Mouse (Mus musculus) adrenal gland, adult 2 months (tissue): ENCODE measurements around the gene Alx3. TPM values are rescaled to one million over a fixed set of nuclear protein-coding genes. Genes with fewer than 3 reads are reported as not detected.
A peak's percentile ranks its signal among the peaks of the same experiment; 100 is the strongest.
"Not testable (repeated sequence)": the region's sequence is repeated elsewhere in the genome, so short reads cannot be mapped to it uniquely, and the experiment has no call there.

Source experiments
- DNase-seq: peaks from one replicate; pipeline ENCODE4 v3.0.0; 2021
- polyA plus RNA-seq: library from polyadenylated mRNA; depleted of rRNA; stranded (reverse); fragments of >200 nt; gene quantifications from 2 replicates; pipeline ENCODE4 v1.2.3, GENCODE M21; 2012; rRNA removed
- total RNA-seq, 2 experiments: library from RNA; stranded (reverse); gene quantifications; 2 replicates each; pipeline ENCODE4 v1.2.3; 2021

Alx3 gene
- total and polyA plus RNA-seq, 3 experiments: not detected

DNA sequence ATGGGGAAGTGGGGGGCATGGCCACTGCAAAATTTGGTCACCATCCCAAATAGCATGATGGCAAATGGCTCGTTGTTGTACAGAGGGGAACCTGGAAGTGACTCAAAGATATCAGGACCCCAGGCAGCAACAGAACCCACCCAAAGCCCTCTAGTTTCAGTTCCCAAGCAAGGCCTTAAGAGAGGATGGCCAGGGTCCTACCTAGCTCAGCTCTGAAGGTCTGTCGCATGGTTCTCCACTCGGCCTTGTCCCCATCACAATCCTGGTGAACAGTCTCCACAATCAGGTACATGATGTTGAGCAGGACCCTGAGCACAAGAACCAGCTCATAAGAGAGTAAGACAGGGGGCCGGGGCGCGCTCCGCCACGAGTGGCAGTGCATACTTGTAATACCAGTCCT is 29.6 kb downstream of the Alx3 start:
- no peak for DNase-seq

DNA sequence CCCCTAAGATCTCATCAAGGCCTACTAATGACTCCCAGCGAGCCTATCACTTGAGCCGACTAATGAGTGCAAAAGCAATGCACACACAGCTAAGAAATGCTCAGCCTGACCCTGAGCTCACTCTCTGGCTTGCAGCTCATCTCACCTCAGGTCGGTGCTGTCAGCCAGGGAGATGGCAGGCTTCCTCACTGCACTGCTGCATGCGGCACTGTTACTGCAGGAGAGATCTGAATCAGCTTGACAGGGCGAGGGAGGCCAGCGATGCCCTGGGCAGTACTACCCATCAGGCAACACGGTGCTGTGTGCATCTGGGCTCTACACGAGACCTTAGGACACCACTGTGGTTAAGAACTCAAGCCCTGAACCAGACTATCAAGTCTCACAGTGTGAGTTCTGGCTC is 30.7 kb downstream of the Alx3 start:
- no peak for DNase-seq

DNA sequence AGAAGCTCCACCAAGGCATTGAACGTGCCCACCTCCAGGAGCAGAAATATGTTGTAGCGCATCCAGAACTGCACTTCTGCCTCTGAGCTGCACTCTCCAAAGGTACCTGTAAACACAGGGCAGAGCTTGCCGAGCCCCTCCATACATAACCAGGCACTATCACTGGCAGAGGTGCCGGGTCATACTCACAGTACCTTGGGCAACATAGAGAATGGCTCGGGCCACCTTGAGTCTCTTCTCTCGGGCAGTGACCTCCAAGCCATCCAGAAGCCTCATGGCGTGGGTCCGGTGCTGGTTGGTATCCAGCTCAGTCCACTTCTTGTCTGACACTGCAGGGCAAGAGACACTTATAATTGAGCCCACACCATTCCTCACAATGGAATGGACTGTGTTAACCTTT is 31.9 kb downstream of the Alx3 start:
- DNase-seq: no peak

DNA sequence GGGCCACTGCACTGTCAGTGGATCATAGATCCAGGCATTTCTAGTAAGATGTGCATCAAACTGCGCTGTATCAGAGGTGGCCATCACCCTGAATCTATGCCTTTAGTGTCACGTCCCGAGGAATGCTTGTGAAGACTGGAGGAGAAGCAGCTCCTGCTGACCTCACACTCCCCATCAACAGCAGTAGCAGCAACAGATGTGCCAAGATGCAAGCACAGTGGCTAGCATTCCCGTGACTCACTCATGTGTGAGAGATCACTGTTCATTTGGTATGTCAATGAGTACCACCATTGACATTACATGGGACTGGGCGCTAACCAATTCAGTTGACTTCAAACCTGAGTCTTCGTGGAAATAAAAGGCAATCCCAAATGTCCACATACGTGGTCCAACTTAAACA is 32.8 kb downstream of the Alx3 start:
- no peak for DNase-seq

DNA sequence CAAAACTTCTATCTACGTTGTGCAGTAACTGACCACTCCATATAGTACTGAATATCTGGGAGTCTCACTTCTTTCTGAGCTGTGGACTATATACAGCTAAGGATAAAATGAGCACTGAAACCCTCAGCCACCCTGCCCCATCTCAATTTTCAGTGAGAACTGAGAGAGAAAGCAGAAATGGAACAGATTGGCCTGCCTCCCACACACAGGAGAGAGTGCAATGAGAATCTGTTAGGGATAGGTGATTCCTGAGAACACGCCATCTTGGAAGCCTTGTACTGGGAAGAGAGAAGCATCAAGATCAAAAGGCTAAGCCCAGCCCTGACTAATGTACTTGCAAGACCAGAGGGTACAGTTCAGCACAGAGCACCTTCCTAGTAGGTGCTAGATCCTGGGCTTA is 33.7 kb downstream of the Alx3 start:
- DNase-seq: no peak

DNA sequence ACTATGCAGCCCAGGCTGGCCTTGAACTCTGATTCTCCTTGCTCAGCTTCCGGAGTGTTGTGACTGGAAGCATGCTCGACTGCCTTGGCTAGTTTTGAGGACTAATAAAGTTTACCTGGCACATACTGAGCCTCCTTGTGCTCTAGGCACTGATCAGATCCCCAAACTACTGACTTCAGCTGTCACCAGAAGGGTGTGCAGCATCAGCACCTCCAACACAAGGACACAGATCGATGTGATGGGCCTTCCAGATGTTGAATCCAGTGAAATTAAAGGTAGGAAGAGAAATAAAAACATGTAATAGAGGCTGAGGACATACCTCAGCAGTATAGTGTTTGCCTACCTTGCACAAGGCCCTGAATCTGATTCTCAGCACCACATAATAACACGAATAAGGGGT is 34.6 kb downstream of the Alx3 start:
- no peak for DNase-seq

DNA sequence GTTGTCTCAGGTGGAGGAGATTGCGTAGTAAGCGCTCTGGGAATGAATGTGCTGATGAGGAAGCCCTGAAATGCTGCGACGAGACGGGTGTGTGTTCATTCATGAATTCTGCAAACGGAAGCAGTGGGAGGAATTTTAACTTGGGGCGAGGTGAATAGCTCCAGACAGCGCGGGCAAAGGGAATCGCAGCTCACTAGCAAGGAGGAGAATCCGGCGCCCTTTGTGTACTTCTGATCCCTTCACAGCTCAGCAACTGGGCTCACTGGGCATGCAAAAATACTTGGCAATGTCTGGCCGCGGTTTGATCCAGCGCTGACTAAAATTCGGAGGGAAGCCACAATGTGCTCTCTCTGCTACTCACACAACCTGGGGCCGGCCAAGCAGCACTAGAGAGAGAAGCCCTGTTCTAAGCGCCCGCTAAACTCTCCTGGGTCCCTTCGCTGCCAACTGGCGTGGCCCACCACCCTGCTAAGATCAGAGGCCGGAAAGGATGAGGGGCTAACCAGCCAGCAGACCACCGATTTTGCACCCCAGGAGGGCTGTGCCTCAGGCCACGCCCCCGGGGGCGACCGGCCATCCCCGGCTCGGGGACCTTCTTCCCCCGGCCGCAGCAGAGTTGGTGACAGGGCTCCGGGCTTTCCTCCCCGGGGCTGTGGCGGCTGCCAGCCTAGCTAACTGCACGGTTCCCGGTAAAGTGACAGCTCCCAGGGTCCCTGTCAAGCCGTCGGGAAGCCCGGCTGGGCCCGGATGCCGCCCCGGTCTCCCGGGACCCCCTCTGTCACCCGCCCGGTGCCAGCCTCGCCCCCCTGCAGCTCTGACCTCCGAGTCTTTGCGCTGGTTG is 36.1 kb downstream of the Alx3 start, which contains the start of gene Gm10961:
Gene Gm10961 (plus strand): TSS at position 641 of the 841 bp plus-strand sequence.
- DNase-seq: no peak

DNA sequence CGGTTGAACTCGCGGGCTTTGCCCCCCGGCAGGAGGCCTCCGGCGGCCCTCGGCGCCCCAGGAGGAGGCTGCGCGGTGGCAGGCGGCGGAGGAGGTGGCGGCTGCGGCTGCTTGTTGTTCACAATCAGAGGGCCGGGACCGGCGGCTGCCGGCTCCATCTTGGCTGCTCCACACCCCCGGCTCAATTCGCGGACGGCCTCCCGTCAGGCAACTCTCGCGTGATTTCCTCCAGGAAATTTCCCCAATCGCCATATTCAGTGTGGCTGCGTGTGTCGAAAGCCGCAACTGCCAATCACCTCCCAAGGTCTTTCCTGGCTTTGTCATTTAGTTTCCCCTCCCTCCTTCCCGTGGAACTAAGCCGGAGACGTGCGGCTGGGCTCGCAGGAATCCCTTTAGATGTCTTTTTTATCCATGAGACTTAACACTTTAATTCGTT is 36.7 kb downstream of the Alx3 start, which contains the start of gene Strip1:
Gene Strip1 (minus strand): TSS at position 172 of the 436 bp plus-strand sequence.
- peak; percentile 94 for DNase-seq

DNA sequence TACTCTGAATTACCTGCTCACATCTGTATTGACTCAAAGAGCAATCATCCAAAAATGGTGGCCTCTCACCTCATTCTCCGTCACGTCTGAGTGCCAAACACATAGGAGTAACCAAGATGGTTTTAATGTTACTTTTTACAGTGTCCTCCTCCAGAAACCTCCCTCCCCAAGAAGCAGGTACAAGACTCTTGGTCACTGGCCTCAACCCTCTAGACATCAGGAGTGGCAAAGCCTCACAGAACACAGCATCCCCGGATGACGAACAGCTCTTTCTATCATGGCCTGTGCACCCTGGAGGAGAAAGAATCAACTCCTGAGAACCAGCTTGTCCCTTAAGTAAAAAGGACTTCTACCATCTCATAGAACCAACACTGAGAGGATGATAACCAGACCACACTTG is 38.0 kb downstream of the Alx3 start:
- DNase-seq: no peak

DNA sequence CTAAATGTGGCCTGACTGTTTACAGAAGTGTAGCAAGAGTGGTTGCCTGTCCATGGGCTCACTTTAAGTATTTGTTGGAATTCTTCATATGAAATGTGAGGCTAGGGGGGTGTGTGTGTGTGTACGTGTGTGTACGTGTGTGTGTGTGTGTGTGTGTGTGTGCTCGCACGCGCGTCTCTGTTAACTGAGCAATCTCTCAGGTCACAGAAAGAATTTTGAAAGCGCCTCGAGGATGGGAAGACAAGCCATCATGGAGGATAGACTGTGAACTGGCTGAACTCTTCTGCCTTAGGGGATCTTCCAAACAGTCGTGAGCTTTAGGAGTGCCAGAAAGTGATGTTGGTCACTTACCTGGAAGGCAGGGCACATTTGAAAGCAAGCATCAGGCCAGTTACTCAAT is 39.1 kb downstream of the Alx3 start:
- no peak for DNase-seq

DNA sequence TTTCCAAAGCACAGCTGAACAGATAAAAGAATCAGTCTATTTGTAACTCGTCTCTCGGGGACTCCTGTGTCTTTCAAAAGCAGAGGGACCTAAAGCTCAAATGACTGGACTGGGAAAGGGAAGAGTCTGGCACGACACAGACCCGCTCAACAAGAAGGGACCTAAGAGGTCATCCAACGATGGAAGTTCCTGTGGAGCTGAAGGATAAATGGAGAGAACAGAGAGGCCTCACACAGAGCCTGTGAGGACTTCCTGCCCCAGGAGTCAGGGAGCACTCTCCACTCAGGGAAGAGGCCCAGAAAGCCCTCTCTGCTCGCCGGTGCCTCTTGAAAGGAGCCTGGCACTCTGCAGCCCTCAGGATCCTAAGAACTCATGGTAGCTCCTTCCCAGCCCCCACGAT is 41.0 kb downstream of the Alx3 start:
- no peak for DNase-seq

DNA sequence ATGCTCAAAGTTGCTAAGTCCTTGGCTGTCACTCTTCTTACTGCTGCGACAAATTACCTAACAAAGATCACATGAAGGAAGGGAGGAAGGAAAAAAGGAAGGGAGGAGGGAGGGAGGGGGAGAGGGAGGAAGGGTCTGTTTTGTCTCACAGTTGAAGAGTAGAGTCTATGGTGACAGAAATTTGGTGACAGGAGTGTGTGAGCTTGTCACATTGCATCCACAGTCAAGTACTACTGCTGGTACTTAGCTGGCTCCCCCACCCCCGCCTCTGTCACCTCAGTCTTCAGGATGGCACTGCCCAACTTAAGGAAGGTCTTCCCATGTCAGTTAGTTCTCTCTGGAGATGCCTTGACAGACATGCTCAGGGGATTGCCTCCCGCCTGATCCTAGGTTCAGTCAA is 41.4 kb downstream of the Alx3 start:
- DNase-seq: no peak

DNA sequence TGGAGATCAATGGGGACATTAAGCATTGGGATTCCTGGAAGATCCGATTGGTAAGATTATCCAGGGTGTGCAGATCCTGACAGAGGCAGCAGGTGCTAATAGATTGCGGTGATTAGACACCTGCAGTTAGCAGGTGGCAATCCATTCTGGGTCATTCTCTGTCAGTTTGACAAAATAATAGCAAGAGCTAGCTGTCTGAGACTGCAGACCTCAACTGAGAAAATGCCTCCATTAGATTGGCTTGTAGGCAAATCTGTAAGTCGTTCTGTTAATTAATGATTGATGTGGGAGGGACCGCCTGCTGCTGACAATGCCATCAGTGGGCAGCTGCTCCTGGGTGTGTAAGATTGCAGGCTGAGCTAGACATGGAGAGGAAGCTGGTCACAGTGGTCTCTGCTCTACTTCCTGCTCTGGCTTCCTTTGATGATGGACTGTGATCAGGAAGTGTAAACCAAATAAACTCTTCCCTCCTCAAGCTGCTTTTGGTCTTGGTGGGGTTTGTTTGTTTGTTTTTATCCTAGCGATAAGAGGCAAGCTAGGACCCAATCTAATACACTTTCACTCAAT is 42.9 kb downstream of the Alx3 start:
- no peak for DNase-seq

DNA sequence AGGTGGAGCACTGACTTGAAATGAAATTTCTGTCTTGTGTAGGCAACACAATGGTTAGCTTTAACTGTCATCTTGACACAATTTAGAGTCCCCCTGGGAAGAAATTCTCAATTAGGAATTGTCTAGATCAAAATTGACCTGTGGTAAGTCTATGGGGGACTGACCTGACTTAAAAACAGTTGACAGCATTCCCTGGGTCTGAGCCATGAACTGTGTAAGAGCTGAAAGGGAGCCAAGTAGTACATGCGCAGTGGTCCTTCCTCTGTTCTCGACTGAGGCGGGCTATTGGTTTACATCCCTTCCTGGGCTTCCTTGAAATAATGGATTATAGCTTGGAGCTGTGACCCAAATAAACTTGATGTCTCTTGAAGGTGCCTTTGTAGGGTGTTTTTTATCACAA is 52.1 kb downstream of the Alx3 start:
- no peak for DNase-seq

DNA sequence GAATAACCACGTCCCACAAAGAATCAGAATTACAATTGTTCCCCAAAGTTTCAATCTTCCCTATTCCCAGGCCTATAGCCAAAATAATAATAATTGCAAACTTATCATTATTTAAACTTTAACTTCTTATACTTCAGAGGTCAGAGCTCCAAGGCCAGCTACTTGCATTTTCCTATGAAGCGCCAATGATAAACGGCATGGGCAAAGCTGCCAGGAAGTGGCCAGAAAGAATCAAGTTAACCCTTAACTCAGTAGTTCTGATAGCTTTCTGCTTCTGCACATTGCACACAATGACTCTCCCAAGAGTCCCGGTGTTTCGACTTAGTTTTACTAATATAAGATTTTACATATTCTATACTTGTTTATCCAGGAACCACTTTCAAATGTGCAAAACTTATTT is 55.4 kb downstream of the Alx3 start:
- not testable (repeated sequence) for DNase-seq

DNA sequence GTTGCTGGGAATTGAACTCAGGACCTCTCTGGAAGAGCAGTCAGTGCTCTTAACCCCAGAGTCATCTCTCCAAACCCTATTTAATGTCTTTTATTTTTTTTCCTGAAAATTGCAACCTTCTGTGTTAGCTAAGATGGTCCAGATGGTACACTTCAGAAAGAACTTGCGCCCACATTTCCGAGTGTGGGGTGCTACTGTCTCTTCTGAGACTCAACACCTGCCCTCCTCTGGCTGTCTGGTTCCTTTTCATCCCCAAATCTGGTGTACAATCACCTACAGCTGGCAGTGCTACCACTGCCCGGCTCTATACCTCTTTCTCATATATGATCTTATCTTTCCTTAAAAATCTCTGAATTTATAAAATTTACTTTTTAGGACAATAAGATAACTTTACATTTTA is 58.1 kb downstream of the Alx3 start:
- no peak for DNase-seq

DNA sequence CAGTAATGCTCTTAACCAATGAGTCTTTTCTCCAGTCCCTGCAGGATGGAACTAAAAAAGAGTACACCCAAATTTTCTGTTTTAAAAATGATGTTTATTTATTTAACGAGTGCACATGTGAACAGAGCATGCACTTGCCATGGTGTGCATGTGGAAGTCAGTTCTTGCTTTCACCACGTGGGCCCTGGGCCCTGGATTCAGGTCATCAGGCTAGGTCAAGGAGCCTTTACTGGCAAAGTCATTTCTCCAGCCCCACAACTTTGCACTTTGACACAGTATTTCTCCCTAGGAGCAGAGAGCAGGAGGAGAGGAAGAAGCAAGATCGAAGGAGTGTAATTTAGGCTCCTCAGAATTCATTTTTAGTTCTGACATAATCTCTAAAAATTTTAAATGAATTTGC is 60.0 kb downstream of the Alx3 start:
- DNase-seq: no peak

Other genes with a start within 250 kb of the Alx3 start
- gene Kcnc4, start 135.5 kb upstream of the Alx3 start, total RNA-seq: 10 to 100 TPM in 1 of 2 experiments, 1 to 10 TPM in 1; 7.4 to 13.6 TPM
- gene Kcnc4, start 135.5 kb upstream of the Alx3 start, polyA plus RNA-seq: 8.6 and 10.0 TPM in 2 replicates
- gene Slc6a17, start 77.0 kb upstream of the Alx3 start, total RNA-seq: 10 to 100 TPM in 1 of 2 experiments, 1 to 10 TPM in 1; 4.3 to 13.3 TPM
- 1.8 and 2.8 TPM in 2 replicates for gene Slc6a17, start 77.0 kb upstream of the Alx3 start, polyA plus RNA-seq
- not detected for gene Ubl4b, start 40.0 kb upstream of the Alx3 start, total RNA-seq
- not detected in 2 replicates for gene Ubl4b, start 40.0 kb upstream of the Alx3 start, polyA plus RNA-seq
- gene Gm10961, start 36.3 kb downstream of the Alx3 start, total RNA-seq: not detected
- gene Gm10961, start 36.3 kb downstream of the Alx3 start, polyA plus RNA-seq: not detected in 2 replicates
- 10 to 100 TPM; 30.9 to 34.2 TPM for gene Strip1, start 36.7 kb downstream of the Alx3 start, total RNA-seq
- gene Strip1, start 36.7 kb downstream of the Alx3 start, polyA plus RNA-seq: 39.4 and 41.6 TPM in 2 replicates
- gene Ahcyl1, start 101.5 kb downstream of the Alx3 start, total RNA-seq: 100 to 1,000 TPM; 218 to 230 TPM
- 33.9 and 37.0 TPM in 2 replicates for gene Ahcyl1, start 101.5 kb downstream of the Alx3 start, polyA plus RNA-seq
- gene Csf1, start 165.4 kb downstream of the Alx3 start, total RNA-seq: 10 to 100 TPM; 16.5 to 25.2 TPM
- 21.1 and 23.4 TPM in 2 replicates for gene Csf1, start 165.4 kb downstream of the Alx3 start, polyA plus RNA-seq